ENCODE assay signal across 16 mouse cellular contexts in genomic region chr3:121418850-121419435, GRCm38 (mm10). TPM values are rescaled to one million over a fixed set of nuclear protein-coding genes. Genes with fewer than 3 reads are reported as not detected.
DNase-seq lines count a peak whose midpoint lies in the region; ATAC-seq lines count a peak whose summit lies in the region.
"Had no signal": no experiment of that assay in that cellular context is flagged by ENCODE, and none has a peak within 500 bp of the region (broad histone marks: within the 10 kb centered on the region; RNA-seq: fewer than 3 reads in every experiment).

No protein-coding gene starts in this region.

- WGBS in heart, embryonic 13.5 days: 59% methylated on average over 9 of the region's 9 CpGs
- WGBS in kidney, embryonic 15.5 days: 82% methylated on average over 9 of the region's 9 CpGs
- WGBS in kidney, embryonic 16.5 days: 82% methylated on average over 9 of the region's 9 CpGs
- 58% methylated on average over 9 of the region's 9 CpGs for WGBS in liver, embryonic 15.5 days (ENCODE audit: insufficient replicate concordance)

- no peak overlapping the region for H3K4me3 ChIP-seq in heart, embryonic 13.5 days
- H3K4me3 ChIP-seq in kidney, embryonic 15.5 days (replicated peaks): no peak overlapping the region
- H3K4me3 ChIP-seq in kidney, embryonic 16.5 days (ENCODE audit: low read length): no peak overlapping the region
- H3K4me3 ChIP-seq in liver, embryonic 15.5 days (replicated peaks): no peak overlapping the region
- H3K4me3 ChIP-seq: embryonic facial prominence, embryonic 13.5 days; layer of hippocampus, adult 2 months; limb, embryonic 15.5 days; stomach, embryonic 15.5 days had no signal

- H3K4me1 ChIP-seq in heart, embryonic 13.5 days: peaks cover 23% of the 10 kb centered on the region
- H3K4me1 ChIP-seq in kidney, embryonic 15.5 days: peaks cover 18% of the 10 kb centered on the region
- H3K4me1 ChIP-seq in kidney, embryonic 16.5 days (ENCODE audit: insufficient read depth, low read length): peaks cover 12% of the 10 kb centered on the region
- peaks cover 7% of the 10 kb centered on the region; the same call in 1 of the 2 replicates for H3K4me1 ChIP-seq in liver, embryonic 15.5 days (replicated peaks)

- no peaks in the 10 kb centered on the region for H3K36me3 ChIP-seq in heart, embryonic 13.5 days
- H3K36me3 ChIP-seq in kidney, embryonic 15.5 days: no peaks in the 10 kb centered on the region
- H3K36me3 ChIP-seq in kidney, embryonic 16.5 days (ENCODE audit: insufficient read depth, low read length): no peaks in the 10 kb centered on the region
- no peaks in the 10 kb centered on the region for H3K36me3 ChIP-seq in liver, embryonic 15.5 days (replicated peaks)
- H3K36me3 ChIP-seq: embryonic facial prominence, embryonic 13.5 days; limb, embryonic 15.5 days; stomach, embryonic 15.5 days had no signal

- H3K9me3 ChIP-seq in heart, embryonic 13.5 days: no peaks in the 10 kb centered on the region
- no peaks in the 10 kb centered on the region for H3K9me3 ChIP-seq in kidney, embryonic 15.5 days (replicated peaks)
- H3K9me3 ChIP-seq in kidney, embryonic 16.5 days (ENCODE audit: low read length): no peaks in the 10 kb centered on the region
- H3K9me3 ChIP-seq in liver, embryonic 15.5 days (replicated peaks): no peaks in the 10 kb centered on the region
- H3K9me3 ChIP-seq: embryonic facial prominence, embryonic 13.5 days; limb, embryonic 15.5 days; stomach, embryonic 15.5 days had no signal

- H3K27ac ChIP-seq in heart, embryonic 13.5 days (replicated peaks): peak overlapping the region; percentile 61
- no peak overlapping the region for H3K27ac ChIP-seq in kidney, embryonic 15.5 days
- H3K27ac ChIP-seq in kidney, embryonic 16.5 days (ENCODE audit: low read length): no peak overlapping the region
- H3K27ac ChIP-seq in liver, embryonic 15.5 days (replicated peaks): no peak overlapping the region
- H3K27ac ChIP-seq: layer of hippocampus, adult 2 months; stomach, embryonic 15.5 days had no signal

- no peak for DNase-seq in heart, adult 18-20 months
- DNase-seq in WW6 (ENCODE audit: low read depth, low spot score): peak; percentile 68
- no peak for DNase-seq in frontal cortex, postnatal 14 days (ENCODE audit: low spot score in 2 of 2)
- DNase-seq: adrenal gland, postnatal 10 days; cerebellum, postnatal 10 days; thymus, postnatal 36 days had no signal

- no peaks in the 10 kb centered on the region for H3K27me3 ChIP-seq in heart, embryonic 13.5 days (replicated peaks)
- no peaks in the 10 kb centered on the region for H3K27me3 ChIP-seq in kidney, embryonic 15.5 days
- no peaks in the 10 kb centered on the region for H3K27me3 ChIP-seq in kidney, embryonic 16.5 days (ENCODE audit: insufficient read depth, low read length)
- no peaks in the 10 kb centered on the region for H3K27me3 ChIP-seq in liver, embryonic 15.5 days
- H3K27me3 ChIP-seq: embryonic facial prominence, embryonic 13.5 days; limb, embryonic 15.5 days; stomach, embryonic 15.5 days had no signal

- H3K4me2 ChIP-seq in heart, embryonic 13.5 days: no peak overlapping the region
- H3K4me2 ChIP-seq in kidney, embryonic 15.5 days: no peak overlapping the region
- H3K4me2 ChIP-seq in kidney, embryonic 16.5 days (replicated peaks; ENCODE audit: low read depth, low read length): no peak overlapping the region
- no peak overlapping the region for H3K4me2 ChIP-seq in liver, embryonic 15.5 days
- H3K4me2 ChIP-seq: embryonic facial prominence, embryonic 13.5 days; limb, embryonic 15.5 days; stomach, embryonic 15.5 days had no signal

- no peak overlapping the region for H3K9ac ChIP-seq in heart, embryonic 13.5 days
- no peak overlapping the region for H3K9ac ChIP-seq in kidney, embryonic 15.5 days
- no peak overlapping the region for H3K9ac ChIP-seq in kidney, embryonic 16.5 days (replicated peaks; ENCODE audit: low read length)
- H3K9ac ChIP-seq in liver, embryonic 15.5 days: no peak overlapping the region
- H3K9ac ChIP-seq: embryonic facial prominence, embryonic 13.5 days; limb, embryonic 15.5 days; stomach, embryonic 15.5 days had no signal

- no peak for ATAC-seq in heart, embryonic 13.5 days (ENCODE audit: extremely low read depth, insufficient number of reproducible peaks, low FRiP score, low TSS enrichment)
- ATAC-seq in kidney, embryonic 15.5 days (replicated peaks; ENCODE audit: low FRiP score): peak; percentile 26; the same call in 1 of the 2 replicates
- no peak for ATAC-seq in kidney, embryonic 16.5 days (ENCODE audit: low FRiP score, low TSS enrichment)
- 0 out of 2 replicates have a peak, but pooled peaks have one; percentile 21 for ATAC-seq in liver, embryonic 15.5 days (ENCODE audit: insufficient read depth)
- ATAC-seq: CD4-positive, CD25-positive, alpha-beta regulatory T cell, adult 4 months; inflammation-experienced regulatory T-cells, adult 6 months had no signal

RNA-seq across cellular contexts. Expression of gene Cnn3, which starts 7.4 kb away (rescaled TPM):
- 400 and 416 TPM in 2 replicates for polyA plus RNA-seq in heart, embryonic 13.5 days (2015; fragmentation: Nextera tagmentation; extraction: Ambion mirVana)
- 10 to 100 TPM; 37.4 to 41.5 TPM for total RNA-seq in heart, adult 18-20 months (2021)
- polyA plus RNA-seq in kidney, embryonic 15.5 days (2015; fragmentation: Nextera tagmentation; extraction: Ambion mirVana): 607 and 612 TPM in 2 replicates
- 620 and 668 TPM in 2 replicates for polyA plus RNA-seq in kidney, embryonic 16.5 days (2015; fragmentation: Nextera tagmentation; extraction: Ambion mirVana)
- polyA plus RNA-seq in liver, embryonic 15.5 days (2015; fragmentation: Nextera tagmentation; extraction: Ambion mirVana): 97.4 and 98.3 TPM in 2 replicates

Comparison
In these comparisons a context has a peak if more than half of its experiments do, and no peak if none do; other contexts are left out.
1. ATAC-seq: peak in kidney, embryonic 15.5 days (single experiment) and liver, embryonic 15.5 days (single experiment); none in heart, embryonic 13.5 days (single experiment) and kidney, embryonic 16.5 days (single experiment).